Mouse (Mus musculus) layer of hippocampus, postnatal 10 days (tissue): ENCODE data around the gene Insm2. TPM values are rescaled to one million over a fixed set of nuclear protein-coding genes. Genes with fewer than 3 reads are reported as not detected.
"Not testable (repeated sequence)": the region's sequence is repeated elsewhere in the genome, so short reads cannot be mapped to it uniquely, and the experiment has no call there.

Source experiments
- DNase-seq, 2 experiments: peaks; one replicate each; pipeline ENCODE4 v3.0.0; 2021; ENCODE audit warnings: low spot score in 2 of 2
- long read RNA-seq: library from polyadenylated mRNA; stranded (forward); transcript quantifications from one replicate; pipeline ENCODE4 v2.0.0, GENCODE M21; 2023
- total RNA-seq, 2 experiments: library from RNA; stranded (reverse); gene quantifications; 2 replicates each; pipeline ENCODE4 v1.2.3; 2021

The Insm2 gene
- under 1 TPM; 0.30 to 0.31 TPM for total RNA-seq
- long read RNA-seq, partial matches to known transcripts: 0 of 2 reads
- long read RNA-seq, other reads (novel, unspliced or antisense): 0 of 2 reads

DNA sequence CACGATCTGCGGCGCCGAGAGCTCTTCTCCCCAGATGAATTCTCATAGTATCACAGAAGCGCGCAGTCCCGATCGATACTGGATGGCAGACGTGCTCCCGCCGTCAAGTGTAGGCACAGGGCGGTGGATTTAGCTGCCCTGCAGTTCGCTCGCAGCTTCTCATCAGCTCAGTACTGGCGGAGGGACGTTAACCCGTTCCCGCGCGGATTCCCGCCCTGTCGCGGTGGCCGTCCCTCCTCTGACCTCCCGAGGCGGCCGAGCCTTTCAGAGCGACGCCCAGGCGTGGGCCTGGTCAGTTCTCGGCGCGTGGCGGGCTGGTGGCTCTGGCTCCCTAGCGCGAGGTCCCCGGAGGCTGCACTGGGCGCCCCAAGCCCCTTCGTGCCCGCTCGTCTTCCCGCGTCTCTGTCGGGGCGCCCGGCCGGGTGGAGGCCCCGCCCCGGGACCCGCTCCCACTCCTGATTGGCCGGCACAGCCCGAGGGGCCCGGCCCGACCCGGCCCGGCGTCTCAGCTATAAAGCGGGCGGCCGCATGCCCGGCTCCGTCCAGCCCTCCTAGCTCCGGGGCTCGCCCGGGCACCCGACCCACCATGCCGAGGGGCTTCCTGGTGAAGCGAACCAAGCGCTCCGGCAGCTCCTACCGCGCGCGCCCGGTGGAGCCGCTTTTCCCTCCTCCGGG lies at the start of gene Insm2:
Gene Insm2 (plus strand): TSS at position 541 of the 675 bp plus-strand sequence.
- peak; percentile 21 to 30 for DNase-seq

- DNase-seq: not testable (repeated sequence)
Observed at GRCm38 (mm10) chr12:55554901-55555300, 44.3 kb upstream of the Insm2 start.

DNA sequence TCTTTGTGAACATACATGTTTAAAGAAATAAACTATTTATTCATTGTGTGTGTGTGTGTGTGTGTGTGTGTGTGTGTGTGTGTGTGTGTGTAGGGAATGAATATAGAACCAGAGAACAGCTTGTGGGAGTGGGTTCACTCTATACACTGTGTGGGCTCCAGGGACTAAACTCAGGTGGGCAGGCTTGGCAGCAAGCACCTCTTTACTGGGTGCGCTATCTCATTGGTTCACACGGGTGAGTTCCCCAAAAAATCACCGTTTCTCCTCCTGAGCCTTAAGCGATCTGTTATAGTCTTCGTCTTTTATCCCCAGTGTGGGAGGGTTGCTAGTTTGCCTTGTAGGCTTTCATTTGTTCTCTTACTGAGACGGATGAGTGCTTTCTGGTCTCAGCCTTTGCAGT lies 41.4 kb upstream of the Insm2 start:
- DNase-seq: no peak

DNA sequence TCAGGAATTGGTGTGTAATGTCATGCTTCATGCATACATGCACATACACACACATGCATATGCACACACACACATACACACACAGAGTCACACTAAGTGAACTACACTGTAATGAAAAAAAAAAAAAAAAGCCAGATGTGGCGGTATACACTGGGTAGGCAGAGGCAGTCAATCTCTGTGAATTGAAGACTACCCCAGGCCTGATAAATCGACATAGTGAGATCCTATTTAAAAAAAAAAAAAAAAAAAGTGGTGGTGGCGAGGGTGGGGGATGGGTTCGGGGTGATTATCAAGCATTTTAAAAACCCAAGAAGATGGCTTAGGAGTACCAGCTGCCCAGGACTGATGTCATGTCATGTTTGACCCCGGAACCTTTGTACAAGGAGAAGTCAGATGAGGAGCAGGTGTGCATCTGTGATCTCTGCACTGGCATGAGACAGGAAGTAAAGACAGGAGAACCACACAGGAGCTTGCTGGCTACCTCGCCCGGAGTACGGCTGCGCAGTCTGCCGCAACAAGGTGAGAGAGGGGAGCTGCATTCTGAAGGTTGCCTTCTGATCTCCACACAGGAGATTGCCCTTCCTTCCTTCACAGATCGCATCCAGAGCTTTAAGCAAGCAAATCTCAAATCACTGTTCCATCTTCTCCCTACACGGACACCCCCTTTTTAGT lies 39.9 kb upstream of the Insm2 start:
- DNase-seq: no peak

DNA sequence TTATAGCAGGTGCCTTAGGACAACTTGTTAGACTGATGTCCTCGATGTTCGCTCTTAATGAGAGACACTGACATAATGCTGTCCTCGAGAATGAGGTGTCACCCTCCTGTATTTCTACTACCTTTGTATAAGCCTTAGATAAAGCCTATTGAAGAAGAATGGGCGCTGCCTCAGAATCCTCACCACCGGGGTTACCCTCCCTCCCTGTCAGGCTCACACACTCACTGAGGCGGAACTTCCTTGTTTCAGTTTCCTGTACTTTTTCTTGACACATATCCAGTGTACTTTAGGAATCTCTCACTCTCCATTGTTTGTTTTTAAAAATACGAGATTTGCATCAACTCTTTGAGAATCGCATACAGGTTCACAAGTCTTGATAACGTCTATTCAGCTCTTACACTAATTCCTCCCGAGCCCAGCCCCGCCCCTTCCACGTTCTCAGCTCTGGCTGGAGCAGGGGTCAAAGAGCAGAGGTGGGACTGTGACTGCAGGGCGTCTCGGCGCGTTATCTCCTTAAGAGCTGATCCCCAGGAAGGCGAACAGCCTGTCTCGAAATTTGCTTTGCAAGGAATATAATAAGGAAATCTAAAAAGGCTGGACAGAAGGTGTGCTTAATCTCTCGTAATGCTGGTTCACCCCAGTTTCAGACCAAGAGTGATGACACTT lies 39.1 kb upstream of the Insm2 start:
- DNase-seq: no peak

DNA sequence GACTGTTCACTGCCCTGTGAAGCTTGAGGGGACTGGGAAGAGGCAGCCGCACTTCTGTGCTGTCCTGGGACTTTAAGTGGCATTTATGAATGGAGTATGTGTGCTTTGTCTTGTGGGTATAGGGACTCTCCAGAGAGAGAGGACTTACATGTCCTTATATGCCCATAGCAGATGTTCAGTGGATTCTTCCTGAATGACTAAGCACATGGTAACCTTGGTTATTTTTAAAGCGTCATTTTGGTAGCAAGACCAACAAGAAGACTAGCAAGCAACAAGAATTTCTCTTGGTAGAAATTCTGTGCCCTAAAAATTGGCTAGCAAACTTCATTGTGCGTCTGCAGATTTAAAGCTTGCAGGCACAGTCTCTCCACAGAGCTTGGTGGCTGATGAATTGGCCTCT lies 35.5 kb upstream of the Insm2 start:
- no peak for DNase-seq

GRCm38 (mm10) chr12:55564187-55564963 lies 34.9 kb upstream of the Insm2 start:
- no peak for DNase-seq

DNA sequence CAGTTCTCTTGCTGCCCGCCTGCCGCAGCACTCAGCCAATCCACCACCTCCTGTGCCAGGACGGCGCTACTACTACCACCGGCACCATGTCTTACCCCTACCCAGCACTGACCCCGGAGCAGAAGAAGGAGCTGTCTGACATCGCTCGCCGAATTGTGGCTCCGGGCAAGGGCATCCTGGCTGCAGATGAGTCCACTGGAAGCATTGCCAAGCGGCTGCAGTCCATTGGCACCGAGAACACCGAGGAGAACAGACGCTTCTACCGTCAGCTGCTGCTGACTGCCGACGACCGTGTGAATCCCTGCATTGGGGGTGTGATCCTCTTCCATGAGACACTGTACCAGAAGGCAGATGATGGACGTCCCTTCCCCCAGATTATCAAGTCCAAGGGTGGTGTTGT lies 34.0 kb upstream of the Insm2 start, which contains the start of gene Aldoart2:
Gene Aldoart2 (plus strand): TSS at position 34 of the 400 bp plus-strand sequence.
- DNase-seq: peak; percentile 17 to 36

- DNase-seq: no peak
Observed at GRCm38 (mm10) chr12:55565867-55566266, 33.4 kb upstream of the Insm2 start.

DNA sequence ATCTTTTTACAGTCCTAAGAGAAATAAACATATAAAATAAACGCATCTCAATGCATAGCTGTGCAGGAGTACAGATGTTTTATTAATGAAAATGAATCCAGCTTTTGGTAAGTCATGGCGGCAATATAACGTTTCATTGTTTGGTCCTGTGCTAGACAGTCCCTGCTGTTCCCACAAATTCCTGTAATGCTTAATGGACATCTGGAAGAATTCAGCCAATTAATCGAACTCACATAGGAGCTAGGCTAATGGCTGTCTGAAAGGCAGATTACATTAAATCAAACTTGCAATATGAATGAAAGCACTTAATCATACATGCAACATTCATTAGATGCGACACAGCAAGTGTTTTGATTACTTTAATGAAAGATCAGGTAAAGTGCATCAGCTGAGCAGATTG lies 32.4 kb upstream of the Insm2 start:
- no peak for DNase-seq

GRCm38 (mm10) chr12:55568466-55568865 lies 30.8 kb upstream of the Insm2 start:
- no peak for DNase-seq

DNA sequence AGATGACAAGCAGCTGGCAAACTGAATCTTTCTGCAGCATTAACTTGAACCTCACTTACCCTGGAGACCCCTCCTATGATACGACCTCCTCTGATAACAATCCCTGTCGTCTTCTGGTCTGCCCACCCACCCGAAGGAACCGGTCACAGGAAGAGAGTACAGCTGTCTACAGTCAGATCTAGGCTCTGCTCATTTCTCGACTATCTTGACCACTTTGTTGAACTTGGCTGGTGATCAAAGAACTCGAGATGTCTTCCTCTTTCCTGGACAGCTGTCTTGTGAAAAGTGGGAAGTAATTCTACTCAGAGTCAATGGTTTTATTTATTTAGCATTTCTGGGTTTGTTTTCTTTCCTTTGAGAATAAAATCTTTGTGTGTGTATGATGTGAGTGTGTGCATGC lies 29.6 kb upstream of the Insm2 start:
- no peak for DNase-seq

- no peak for DNase-seq
Observed at GRCm38 (mm10) chr12:55570646-55571045, 28.6 kb upstream of the Insm2 start.

- no peak for DNase-seq
Observed at GRCm38 (mm10) chr12:55571181-55571580, 28.0 kb upstream of the Insm2 start.

- DNase-seq: no peak
Observed at GRCm38 (mm10) chr12:55571661-55572060, 27.6 kb upstream of the Insm2 start.

GRCm38 (mm10) chr12:55573089-55573488 lies 26.1 kb upstream of the Insm2 start:
- DNase-seq: no peak

- no peak for DNase-seq
Observed at GRCm38 (mm10) chr12:55573794-55574193, 25.4 kb upstream of the Insm2 start.

- DNase-seq: not testable (repeated sequence)
Observed at GRCm38 (mm10) chr12:55586936-55587335, 12.3 kb upstream of the Insm2 start.

DNA sequence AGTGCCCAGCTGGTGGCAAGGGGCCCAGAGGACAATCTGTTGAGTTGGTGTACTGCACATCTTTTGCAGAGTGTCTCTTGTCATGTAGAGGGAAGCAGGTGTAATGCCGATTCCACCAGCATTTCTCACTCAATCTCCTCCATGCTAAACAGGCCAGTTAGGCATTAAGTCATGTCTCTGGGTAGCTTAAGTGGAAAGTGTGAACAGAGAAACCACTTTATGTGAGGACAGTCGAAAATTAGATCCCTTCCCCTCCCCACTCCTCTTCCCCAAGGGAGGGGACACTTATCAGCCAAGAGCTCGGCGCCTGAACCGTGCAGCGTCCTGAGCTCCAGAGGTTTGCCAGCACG lies 715 bp upstream of the Insm2 start:
- no peak for DNase-seq

GRCm38 (mm10) chr12:55599639-55600502 lies 644 bp downstream of the Insm2 start:
- DNase-seq: peak; percentile 60 to 66
